Mouse (Mus musculus) spleen, adult 12 weeks (tissue): Measurements from ENCODE around the gene Trpm5.
A peak's percentile ranks its signal among the peaks of the same experiment; 100 is the strongest.

Source experiments
- DNase-seq: peaks from one replicate; pipeline ENCODE4 v3.0.0; 2022; ENCODE audit warnings: low spot score

The Trpm5 gene

GRCm38 (mm10) chr7:143058221-143058697 is 36.2 kb downstream of the Trpm5 start:
- DNase-seq = no peak

- no peak for DNase-seq
These were observed 36.7 kb downstream of the Trpm5 start for GRCm38 (mm10) chr7:143057667-143058220.

- DNase-seq = no peak
These were observed 37.4 kb downstream of the Trpm5 start for GRCm38 (mm10) chr7:143057023-143057422.

GRCm38 (mm10) chr7:143055499-143056186 is 38.8 kb downstream of the Trpm5 start:
- DNase-seq = no peak

- DNase-seq = no peak
These were observed 39.4 kb downstream of the Trpm5 start for GRCm38 (mm10) chr7:143055001-143055400.

- no peak for DNase-seq
These were observed 39.9 kb downstream of the Trpm5 start for GRCm38 (mm10) chr7:143054612-143054965.

GRCm38 (mm10) chr7:143053961-143054611 is 40.4 kb downstream of the Trpm5 start:
- no peak for DNase-seq

- DNase-seq = no peak
These were observed 41.2 kb downstream of the Trpm5 start for GRCm38 (mm10) chr7:143053008-143053899.

- DNase-seq = peak; percentile 79
These were observed 41.8 kb downstream of the Trpm5 start, which contains the start of gene Cd81 for GRCm38 (mm10) chr7:143052626-143053007. Gene Cd81 (plus strand): TSS chr7:143052739.

- no peak for DNase-seq
These were observed 43.1 kb downstream of the Trpm5 start for GRCm38 (mm10) chr7:143051316-143051715.

GRCm38 (mm10) chr7:143049841-143050816 is 44.3 kb downstream of the Trpm5 start:
- no peak for DNase-seq

GRCm38 (mm10) chr7:143049331-143049730 is 45.1 kb downstream of the Trpm5 start:
- DNase-seq = no peak

- DNase-seq = no peak
These were observed 48.1 kb downstream of the Trpm5 start for GRCm38 (mm10) chr7:143046358-143046757.

- DNase-seq = no peak
These were observed 49.6 kb downstream of the Trpm5 start for GRCm38 (mm10) chr7:143044826-143045206.

GRCm38 (mm10) chr7:143044049-143044825 is 50.2 kb downstream of the Trpm5 start:
- DNase-seq = no peak

GRCm38 (mm10) chr7:143042897-143043300 is 51.5 kb downstream of the Trpm5 start:
- DNase-seq = no peak

GRCm38 (mm10) chr7:143042089-143042488 is 52.4 kb downstream of the Trpm5 start:
- DNase-seq = no peak

GRCm38 (mm10) chr7:143041138-143041822 is 53.2 kb downstream of the Trpm5 start:
- DNase-seq = no peak

GRCm38 (mm10) chr7:143040561-143040960 is 53.9 kb downstream of the Trpm5 start:
- DNase-seq = no peak
